Mouse (Mus musculus): ENCODE results near the gene Gm44579. TPM values are rescaled to one million over a fixed set of nuclear protein-coding genes. Genes with fewer than 3 reads are reported as not detected.

The Gm44579 gene
- polyA plus RNA-seq, 1 experiment from 2014 or later, result not detected

- ATAC-seq (ENCODE audit: low FRiP score, low read depth), result no peak
- Histone ChIP-seq H3K36me3 (no peaks in the 10 kb centered on the region), H3K4me3 (peak within 1 kb of the TSS; percentile 53), H3K4me1 (peaks cover 15% of the 10 kb centered on the region), H3K9ac (peak within 1 kb of the TSS; percentile 51), H3K4me2 (replicated peaks) (peak within 1 kb of the TSS; percentile 83), H3K9me3 (no peaks in the 10 kb centered on the region), H3K27ac (no peak within 1 kb of the TSS), H3K27me3 (peaks cover 74% of the 10 kb centered on the region)
- 3% methylated on average over 16 of the region's 18 CpGs for WGBS
Measured at GRCm38 (mm10) chr15:98166963-98167644, 53.7 kb downstream of the Gm44579 start, which contains the start of gene Ccdc184. Gene Ccdc184, plus strand, starts transcription at chr15:98167158.

GRCm38 (mm10) chr15:98165525-98165924 is 55.3 kb downstream of the Gm44579 start, which contains the start of gene Asb8:
Gene Asb8, minus strand, starts transcription at chr15:98165625.
- H3K4me3 ChIP-seq, result no peak within 1 kb of the TSS
- H3K9ac ChIP-seq, result no peak within 1 kb of the TSS
- WGBS, result 77% methylated on average over 5 of the region's 5 CpGs
- ATAC-seq (ENCODE audit: low FRiP score, low read depth), result no peak
- peaks cover 15% of the 10 kb centered on the region for H3K4me1 ChIP-seq
- no peaks in the 10 kb centered on the region for H3K9me3 ChIP-seq
- no peak within 1 kb of the TSS for H3K4me2 ChIP-seq (replicated peaks)
- peaks cover 58% of the 10 kb centered on the region for H3K27me3 ChIP-seq
- H3K27ac ChIP-seq, result no peak within 1 kb of the TSS
- H3K36me3 ChIP-seq, result no peaks in the 10 kb centered on the region

- H3K27ac ChIP-seq, result no peak overlapping the region
- H3K27me3 ChIP-seq, result peaks cover 29% of the 10 kb centered on the region
- H3K4me1 ChIP-seq, result peaks cover 6% of the 10 kb centered on the region; the same call in 1 of the 2 replicates
- H3K36me3 ChIP-seq, result no peaks in the 10 kb centered on the region
- WGBS, result 49% methylated on average over 4 of the region's 4 CpGs
- no peak for ATAC-seq (ENCODE audit: low FRiP score, low read depth)
- H3K9me3 ChIP-seq, result no peaks in the 10 kb centered on the region
- H3K4me2 ChIP-seq (replicated peaks), result no peak overlapping the region
- H3K9ac ChIP-seq, result no peak overlapping the region
- no peak overlapping the region for H3K4me3 ChIP-seq
Measured at GRCm38 (mm10) chr15:98162561-98162960, 58.2 kb downstream of the Gm44579 start.

- Histone ChIP-seq H3K27ac (no peak overlapping the region), H3K9me3 (no peaks in the 10 kb centered on the region), H3K4me2 (replicated peaks) (no peak overlapping the region), H3K36me3 (no peaks in the 10 kb centered on the region), H3K27me3 (peaks cover 18% of the 10 kb centered on the region), H3K4me3 (no peak overlapping the region), H3K4me1 (no peaks in the 10 kb centered on the region), H3K9ac (no peak overlapping the region)
- WGBS, result 72% methylated on average over 19 of the region's 19 CpGs
- no peak for ATAC-seq (ENCODE audit: low FRiP score, low read depth)
Measured at GRCm38 (mm10) chr15:98161026-98161805, 59.6 kb downstream of the Gm44579 start.

GRCm38 (mm10) chr15:98157253-98157652 is 63.5 kb downstream of the Gm44579 start:
- Histone ChIP-seq H3K9ac (no peak overlapping the region), H3K4me3 (no peak overlapping the region), H3K4me1 (no peaks in the 10 kb centered on the region), H3K4me2 (replicated peaks) (no peak overlapping the region), H3K9me3 (no peaks in the 10 kb centered on the region), H3K36me3 (no peaks in the 10 kb centered on the region), H3K27ac (no peak overlapping the region), H3K27me3 (no peaks in the 10 kb centered on the region)
- WGBS, result 63% methylated on average over 1 of the region's 1 CpGs
- no peak for ATAC-seq (ENCODE audit: low FRiP score, low read depth)

GRCm38 (mm10) chr15:98155944-98156343 is 64.8 kb downstream of the Gm44579 start:
- H3K9ac ChIP-seq, result no peak overlapping the region
- 68% methylated on average over 4 of the region's 4 CpGs for WGBS
- H3K27me3 ChIP-seq, result no peaks in the 10 kb centered on the region
- H3K4me1 ChIP-seq, result no peaks in the 10 kb centered on the region
- H3K4me2 ChIP-seq (replicated peaks), result no peak overlapping the region
- H3K4me3 ChIP-seq, result no peak overlapping the region
- H3K27ac ChIP-seq, result no peak overlapping the region
- H3K36me3 ChIP-seq, result no peaks in the 10 kb centered on the region
- no peak for ATAC-seq (ENCODE audit: low FRiP score, low read depth)
- H3K9me3 ChIP-seq, result no peaks in the 10 kb centered on the region

GRCm38 (mm10) chr15:98155272-98155671 is 65.5 kb downstream of the Gm44579 start:
- no peak overlapping the region for H3K4me3 ChIP-seq
- no peaks in the 10 kb centered on the region for H3K36me3 ChIP-seq
- no peak for ATAC-seq (ENCODE audit: low FRiP score, low read depth)
- no peak overlapping the region for H3K9ac ChIP-seq
- no peaks in the 10 kb centered on the region for H3K27me3 ChIP-seq
- no peaks in the 10 kb centered on the region for H3K4me1 ChIP-seq
- H3K27ac ChIP-seq, result no peak overlapping the region
- WGBS, result 91% methylated on average over 5 of the region's 5 CpGs
- H3K4me2 ChIP-seq (replicated peaks), result no peak overlapping the region
- no peaks in the 10 kb centered on the region for H3K9me3 ChIP-seq

GRCm38 (mm10) chr15:98154631-98155030 is 66.1 kb downstream of the Gm44579 start:
- no peak overlapping the region for H3K9ac ChIP-seq
- H3K9me3 ChIP-seq, result no peaks in the 10 kb centered on the region
- H3K4me2 ChIP-seq (replicated peaks), result no peak overlapping the region
- ATAC-seq (ENCODE audit: low FRiP score, low read depth), result no peak
- H3K4me1 ChIP-seq, result no peaks in the 10 kb centered on the region
- H3K27me3 ChIP-seq, result no peaks in the 10 kb centered on the region
- no peak overlapping the region for H3K4me3 ChIP-seq
- 75% methylated on average over 3 of the region's 3 CpGs for WGBS
- no peak overlapping the region for H3K27ac ChIP-seq
- no peaks in the 10 kb centered on the region for H3K36me3 ChIP-seq

GRCm38 (mm10) chr15:98154146-98154545 is 66.6 kb downstream of the Gm44579 start:
- WGBS, result 62% methylated on average over 4 of the region's 4 CpGs
- ATAC-seq (ENCODE audit: low FRiP score, low read depth), result no peak
- Histone ChIP-seq H3K9me3 (no peaks in the 10 kb centered on the region), H3K4me1 (no peaks in the 10 kb centered on the region), H3K36me3 (no peaks in the 10 kb centered on the region), H3K9ac (no peak overlapping the region), H3K27ac (no peak overlapping the region), H3K4me3 (no peak overlapping the region), H3K4me2 (replicated peaks) (no peak overlapping the region), H3K27me3 (no peaks in the 10 kb centered on the region)

GRCm38 (mm10) chr15:98153625-98154024 is 67.2 kb downstream of the Gm44579 start:
- Histone ChIP-seq H3K4me1 (no peaks in the 10 kb centered on the region), H3K36me3 (no peaks in the 10 kb centered on the region), H3K27ac (no peak overlapping the region), H3K9me3 (no peaks in the 10 kb centered on the region), H3K4me3 (no peak overlapping the region), H3K4me2 (replicated peaks) (no peak overlapping the region), H3K27me3 (no peaks in the 10 kb centered on the region), H3K9ac (no peak overlapping the region)
- ATAC-seq (ENCODE audit: low FRiP score, low read depth), result no peak
- 34% methylated on average over 3 of the region's 3 CpGs for WGBS

GRCm38 (mm10) chr15:98152916-98153315 is 67.9 kb downstream of the Gm44579 start:
- Histone ChIP-seq H3K4me1 (no peaks in the 10 kb centered on the region), H3K4me3 (no peak overlapping the region), H3K4me2 (replicated peaks) (no peak overlapping the region), H3K9me3 (no peaks in the 10 kb centered on the region), H3K9ac (no peak overlapping the region), H3K27me3 (no peaks in the 10 kb centered on the region), H3K36me3 (no peaks in the 10 kb centered on the region), H3K27ac (peak overlapping the region; percentile 16; the same call in 1 of the 2 replicates)
- 57% methylated on average over 7 of the region's 7 CpGs for WGBS
- no peak for ATAC-seq (ENCODE audit: low FRiP score, low read depth)

- Histone ChIP-seq H3K27ac (no peak overlapping the region), H3K4me1 (peaks cover 10% of the 10 kb centered on the region), H3K36me3 (no peaks in the 10 kb centered on the region), H3K9ac (no peak overlapping the region), H3K27me3 (no peaks in the 10 kb centered on the region), H3K4me3 (no peak overlapping the region), H3K4me2 (replicated peaks) (no peak overlapping the region), H3K9me3 (no peaks in the 10 kb centered on the region)
- WGBS, result 63% methylated on average over 10 of the region's 10 CpGs
- ATAC-seq (ENCODE audit: low FRiP score, low read depth), result no peak
Measured at GRCm38 (mm10) chr15:98149166-98149602, 71.6 kb downstream of the Gm44579 start.
